Mouse (Mus musculus) spleen, adult 2 months (tissue): Measurements from ENCODE around the gene Ehd3. TPM values are rescaled to one million over a fixed set of nuclear protein-coding genes. Genes with fewer than 3 reads are reported as not detected.

ENCODE experiments used
- DNase-seq, 2 experiments: peaks; one replicate each; pipeline versions ENCODE4 v3.0.0 to v3.0.0-alpha.2; 2012 to 2021; ENCODE audit warnings: low spot score in 2 of 2, low read depth in 1 of 2
- H3K27ac ChIP-seq: fragments of 200-500 bp; 2 replicates; pipeline ENCODE4 v1.5.1; 2012; ENCODE audit warnings: low read length, inconsistent platforms; ENCODE audit not compliant: insufficient read depth
- H3K27me3 ChIP-seq: fragments of 200-500 bp; 2 replicates; pipeline ENCODE4 v1.6.1; 2012; ENCODE audit warnings: mild to moderate bottlenecking, moderate library complexity, low read length, inconsistent platforms; ENCODE audit not compliant: control insufficient read depth, insufficient read depth
- H3K36me3 ChIP-seq: fragments of 200-500 bp; 2 replicates; pipeline ENCODE4 v1.6.1; 2012; ENCODE audit warnings: mild to moderate bottlenecking, low read length, inconsistent platforms; ENCODE audit not compliant: control insufficient read depth, insufficient read depth
- H3K4me1 ChIP-seq: fragments of 200-500 bp; 2 replicates; pipeline ENCODE4 v1.6.1; 2011; ENCODE audit warnings: inconsistent platforms; ENCODE audit not compliant: control insufficient read depth, insufficient read depth, insufficient read length
- H3K4me3 ChIP-seq: fragments of 200-500 bp; 2 replicates; pipeline ENCODE4 v1.5.1; 2011; ENCODE audit warnings: mild to moderate bottlenecking, inconsistent platforms; ENCODE audit not compliant: insufficient read depth, insufficient read length; ENCODE audit errors: extremely low read depth
- CTCF ChIP-seq: fragments of 200-500 bp; IDR thresholded peaks from 2 replicates; pipeline ENCODE4 v1.5.1; 2011; ENCODE audit warnings: mild to moderate bottlenecking, inconsistent platforms; ENCODE audit not compliant: insufficient read depth, insufficient read length, insufficient replicate concordance; ENCODE audit errors: extremely low read depth
- POLR2A ChIP-seq: fragments of 200-500 bp; IDR thresholded peaks from 2 replicates; pipeline ENCODE4 v1.6.1; 2011; ENCODE audit warnings: low read depth, low read length, inconsistent platforms
- WGBS: fragments of 180-500 bp; shearing (Covaris S2); methylation state at CpG from one replicate; pipeline ENCODE4 v1.1.7; 2018; 5-methylcytosine and 5-hydroxymethylcytosine counted together
- polyA plus RNA-seq: library from polyadenylated mRNA; depleted of rRNA; stranded (reverse); fragments of >200 nt; gene quantifications from 2 replicates; pipeline ENCODE4 v1.2.3, GENCODE M21; 2012

Ehd3 gene
- polyA plus RNA-seq, 1 experiment = 20.3 TPM

DNA sequence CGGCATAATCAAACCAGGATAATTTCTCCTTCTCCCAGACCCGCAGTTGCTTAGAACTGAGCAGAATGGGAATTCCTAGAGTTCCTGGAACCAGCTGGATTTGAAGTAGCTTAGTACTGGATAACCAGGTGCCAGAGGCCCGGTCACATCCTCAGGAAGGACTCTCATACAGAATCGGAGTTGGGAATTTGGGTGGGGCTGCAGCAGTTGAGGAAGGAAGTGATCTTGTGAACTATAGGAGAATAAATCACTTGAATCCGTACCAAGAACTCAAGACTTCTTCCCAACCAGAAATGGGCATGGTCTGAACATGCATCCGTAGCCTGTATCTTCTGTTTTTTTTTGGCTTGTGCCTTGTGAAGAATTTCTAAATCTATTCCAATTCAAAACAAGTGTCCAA is 22.2 kb downstream of the Ehd3 start:
- no peak overlapping the region for H3K27ac ChIP-seq
- peaks cover 18% of the 10 kb centered on the region for H3K4me1 ChIP-seq
- no peaks in the 10 kb centered on the region for H3K27me3 ChIP-seq
- H3K4me3 ChIP-seq = no peak overlapping the region
- WGBS = 85% methylated on average over 6 of the region's 6 CpGs
- TF ChIP-seq CTCF (no peak), POLR2A (no peak)
- no peak for DNase-seq
- H3K36me3 ChIP-seq = peaks cover 5% of the 10 kb centered on the region; the same call in 1 of the 2 replicates

DNA sequence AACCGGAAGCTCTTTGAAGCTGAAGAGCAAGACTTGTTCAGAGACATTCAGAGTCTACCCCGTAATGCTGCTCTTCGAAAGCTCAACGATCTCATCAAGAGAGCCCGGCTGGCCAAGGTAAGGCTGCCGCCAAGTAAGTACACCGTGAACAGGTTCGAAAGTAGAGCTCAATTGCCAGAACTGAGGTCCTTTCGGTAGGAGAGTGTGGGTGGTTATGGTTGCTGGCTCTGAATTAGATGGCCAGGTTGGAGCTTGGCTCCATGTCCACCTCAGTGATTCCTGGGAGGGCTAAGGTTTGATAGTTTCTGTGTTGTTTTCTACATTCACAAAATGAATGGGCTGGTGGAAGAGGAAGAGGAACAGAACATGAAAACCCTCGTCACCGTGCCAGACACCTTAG is 23.5 kb downstream of the Ehd3 start:
- no peaks in the 10 kb centered on the region for H3K27me3 ChIP-seq
- no peak overlapping the region for H3K4me3 ChIP-seq
- H3K36me3 ChIP-seq = peaks cover 5% of the 10 kb centered on the region; the same call in 1 of the 2 replicates
- DNase-seq = no peak
- no peak overlapping the region for H3K27ac ChIP-seq
- no peak for TF ChIP-seq POLR2A
- no peak for TF ChIP-seq CTCF
- H3K4me1 ChIP-seq = peaks cover 8% of the 10 kb centered on the region; the same call in 1 of the 2 replicates
- WGBS = 93% methylated on average over 11 of the region's 11 CpGs

DNA sequence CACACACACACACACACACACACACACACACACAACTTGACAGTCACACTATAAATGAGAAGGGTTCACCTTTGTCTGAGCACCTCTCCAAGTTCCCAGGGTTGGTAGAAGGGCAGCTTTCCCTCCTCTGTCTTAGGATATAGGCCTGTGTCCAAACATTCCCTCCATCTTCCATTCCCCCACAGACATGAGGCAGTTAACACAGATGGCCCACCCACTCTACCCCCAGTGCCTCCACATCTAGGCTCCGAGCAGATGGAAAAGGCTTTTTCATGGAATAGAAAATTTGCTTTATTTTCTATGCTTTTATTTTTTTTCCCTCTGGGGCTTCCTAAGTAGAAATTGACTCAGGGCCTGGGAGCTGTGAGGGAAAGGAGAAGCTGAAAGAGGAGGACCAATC is 26.6 kb downstream of the Ehd3 start:
- peaks cover 5% of the 10 kb centered on the region; the same call in 1 of the 2 replicates for H3K36me3 ChIP-seq
- TF ChIP-seq POLR2A (no peak), CTCF (no peak)

DNA sequence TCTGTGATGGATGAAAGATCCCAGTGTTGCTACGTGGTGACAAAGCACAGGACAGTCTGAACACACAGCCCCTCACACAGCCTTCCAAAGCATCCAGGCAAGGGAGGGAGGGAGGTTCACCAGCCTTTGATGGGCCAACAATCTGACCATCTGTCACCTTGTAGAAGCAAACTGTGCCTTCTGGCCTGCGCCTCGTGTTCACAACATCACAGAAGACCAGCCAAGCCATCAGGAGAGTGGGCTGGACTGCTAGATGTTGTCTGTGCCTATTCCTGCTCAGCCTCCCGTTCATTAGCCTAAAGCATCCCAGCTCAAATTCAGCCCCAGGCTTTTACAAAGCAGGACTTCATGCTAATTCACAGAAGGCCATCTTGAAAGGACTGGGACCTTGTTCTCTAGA is 27.5 kb downstream of the Ehd3 start:
- Histone ChIP-seq H3K4me3 (no peak overlapping the region), H3K36me3 (peaks cover 5% of the 10 kb centered on the region; the same call in 1 of the 2 replicates), H3K27ac (no peak overlapping the region), H3K4me1 (no peaks in the 10 kb centered on the region), H3K27me3 (no peaks in the 10 kb centered on the region)
- 82% methylated on average over 4 of the region's 4 CpGs for WGBS
- no peak for DNase-seq
- no peak for TF ChIP-seq POLR2A
- no peak for TF ChIP-seq CTCF

More for the DNA sequence above, 26.6 kb downstream of the Ehd3 start:
- Histone ChIP-seq H3K27ac (no peak overlapping the region), H3K4me1 (no peaks in the 10 kb centered on the region), H3K27me3 (no peaks in the 10 kb centered on the region), H3K4me3 (no peak overlapping the region)
- no peak for DNase-seq
- 94% methylated on average over 1 of the region's 1 CpGs for WGBS

DNA sequence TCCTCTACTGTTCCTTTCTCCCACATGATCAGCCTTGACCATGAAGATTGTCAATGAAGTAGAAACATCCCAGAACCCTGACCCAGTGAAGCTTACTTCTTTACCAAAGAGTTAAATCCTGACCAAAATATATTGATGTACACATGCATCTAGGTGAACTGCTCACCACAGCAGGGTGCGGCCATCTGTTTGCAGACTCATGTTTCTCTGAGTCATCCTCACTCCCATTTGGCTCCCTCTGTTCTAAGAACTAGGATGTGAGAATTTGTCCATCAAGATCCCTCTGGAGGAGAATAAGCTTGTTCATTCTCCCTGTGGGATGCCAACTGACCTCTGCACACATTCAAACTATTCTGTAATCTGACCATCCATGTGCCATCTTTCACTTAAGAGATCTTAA is 29.0 kb downstream of the Ehd3 start:
- Histone ChIP-seq H3K27me3 (no peaks in the 10 kb centered on the region), H3K4me1 (no peaks in the 10 kb centered on the region), H3K4me3 (no peak overlapping the region), H3K36me3 (0 out of 2 replicates have a peak, but pooled peaks cover 3% of the 10 kb centered on the region), H3K27ac (no peak overlapping the region)
- no peak for TF ChIP-seq CTCF
- no peak for TF ChIP-seq POLR2A
- DNase-seq = no peak
- WGBS = 90% methylated on average over 1 of the region's 1 CpGs

DNA sequence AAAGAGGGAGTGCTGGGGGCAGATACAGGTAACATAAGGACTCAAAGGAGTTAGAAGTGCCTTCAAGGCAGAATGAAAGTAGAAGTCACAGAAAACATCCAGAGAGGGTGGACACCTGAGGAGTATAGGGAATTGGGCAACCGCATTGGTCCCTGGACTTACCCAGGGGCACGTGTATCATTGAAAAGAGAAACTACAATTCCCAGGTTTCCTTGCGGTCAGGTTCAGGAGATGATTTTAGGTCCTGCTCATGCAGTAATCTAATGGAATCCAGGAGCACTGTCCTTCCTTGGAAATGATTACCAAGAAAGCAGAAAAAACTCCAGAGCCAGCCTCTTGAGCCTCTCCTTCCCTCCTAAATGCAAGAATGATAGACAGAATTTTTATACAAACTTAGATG is 29.5 kb downstream of the Ehd3 start:
- TF ChIP-seq POLR2A (no peak), CTCF (no peak)
- H3K27ac ChIP-seq = no peak overlapping the region
- 0 out of 2 replicates have a peak, but pooled peaks cover 3% of the 10 kb centered on the region for H3K36me3 ChIP-seq
- DNase-seq = no peak
- H3K4me3 ChIP-seq = no peak overlapping the region
- H3K4me1 ChIP-seq = no peaks in the 10 kb centered on the region
- 85% methylated on average over 3 of the region's 3 CpGs for WGBS
- no peaks in the 10 kb centered on the region for H3K27me3 ChIP-seq

DNA sequence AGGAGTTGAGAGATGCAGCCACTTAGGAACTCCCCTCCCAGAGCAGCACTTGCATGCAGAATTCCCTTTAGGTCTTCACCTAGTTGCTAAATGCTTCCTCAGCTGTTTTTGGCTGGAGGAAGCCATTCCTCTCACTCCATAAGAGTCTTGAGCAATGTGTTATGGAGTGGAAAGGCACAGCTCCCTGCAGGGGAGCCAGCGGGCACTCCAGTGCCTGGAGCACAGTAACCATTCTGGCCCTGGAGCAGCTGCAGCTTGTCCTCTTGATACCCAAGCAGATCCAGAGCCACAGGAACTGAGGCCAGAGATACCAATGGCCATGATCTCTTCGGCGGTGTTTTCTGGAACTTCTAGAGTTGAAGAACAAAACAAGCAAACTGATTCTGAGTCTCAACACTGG is 32.7 kb downstream of the Ehd3 start:
- TF ChIP-seq CTCF (no peak), POLR2A (no peak)
- DNase-seq = no peak
- H3K27ac ChIP-seq = no peak overlapping the region
- H3K27me3 ChIP-seq = no peaks in the 10 kb centered on the region
- H3K4me3 ChIP-seq = no peak overlapping the region
- no peaks in the 10 kb centered on the region for H3K36me3 ChIP-seq
- WGBS = 88% methylated on average over 3 of the region's 3 CpGs
- no peaks in the 10 kb centered on the region for H3K4me1 ChIP-seq

DNA sequence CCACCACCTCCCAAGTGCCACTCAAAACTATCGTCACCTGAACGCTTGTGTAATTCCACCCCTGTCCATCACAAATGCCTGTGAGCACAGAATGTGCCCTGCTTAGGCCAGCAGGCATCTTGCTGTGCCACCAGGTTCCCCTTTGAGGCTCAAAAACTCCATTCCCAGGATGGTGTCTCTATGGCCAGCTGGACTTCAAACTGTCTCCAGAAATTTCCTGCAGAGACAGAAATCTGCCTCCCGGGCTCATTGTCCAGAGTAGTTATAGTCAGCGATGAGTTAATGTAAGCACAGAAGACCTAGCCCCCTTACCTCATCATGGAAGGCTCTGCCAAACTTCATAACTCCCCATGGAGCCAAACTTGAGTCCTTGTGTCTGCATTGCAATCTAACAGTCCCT is 33.3 kb downstream of the Ehd3 start:
- H3K36me3 ChIP-seq = no peaks in the 10 kb centered on the region
- H3K4me3 ChIP-seq = no peak overlapping the region
- no peaks in the 10 kb centered on the region for H3K4me1 ChIP-seq
- no peak for DNase-seq
- TF ChIP-seq POLR2A (no peak), CTCF (no peak)
- H3K27ac ChIP-seq = no peak overlapping the region
- no peaks in the 10 kb centered on the region for H3K27me3 ChIP-seq
- WGBS = 91% methylated on average over 4 of the region's 4 CpGs
